Mouse (Mus musculus) liver, embryonic 15.5 days (tissue): ENCODE measurements around the gene Tmem189. TPM values are rescaled to one million over a fixed set of nuclear protein-coding genes. Genes with fewer than 3 reads are reported as not detected.

Experiments
- ATAC-seq: fragments of 200-750 bp; cut with Nextera tagmentation; 2 replicates; pipeline ENCODE4 v1.8.0; 2017; ENCODE audit warnings: moderate number of reproducible peaks, mild to moderate bottlenecking, moderate library complexity; ENCODE audit not compliant: insufficient read depth
- H3K27ac ChIP-seq: fragments of 300-500 bp; sonication (generic); replicated peaks from 2 replicates; pipeline ENCODE4 v1.5.1; 2015; ENCODE audit warnings: mild to moderate bottlenecking, inconsistent platforms
- H3K27me3 ChIP-seq: fragments of 300-500 bp; sonication (generic); 2 replicates; pipeline ENCODE4 v1.6.1; 2015; ENCODE audit warnings: mild to moderate bottlenecking, inconsistent platforms
- H3K36me3 ChIP-seq: fragments of 300-500 bp; sonication (generic); replicated peaks from 2 replicates; pipeline ENCODE4 v1.6.1; 2015; ENCODE audit warnings: moderate library complexity, mild to moderate bottlenecking, inconsistent platforms
- H3K4me1 ChIP-seq: fragments of 300-500 bp; sonication (generic); replicated peaks from 2 replicates; pipeline ENCODE4 v1.6.1; 2015; ENCODE audit warnings: inconsistent platforms
- H3K4me2 ChIP-seq: fragments of 300-500 bp; sonication (generic); 2 replicates; pipeline ENCODE4 v1.6.1; 2015; ENCODE audit warnings: moderate library complexity, mild to moderate bottlenecking, inconsistent platforms
- H3K4me3 ChIP-seq: fragments of 300-500 bp; sonication (generic); replicated peaks from 2 replicates; pipeline ENCODE4 v1.5.1; 2015; ENCODE audit warnings: mild to moderate bottlenecking, inconsistent platforms
- H3K9ac ChIP-seq: fragments of 300-500 bp; sonication (generic); 2 replicates; pipeline ENCODE4 v1.6.1; 2015; ENCODE audit warnings: moderate library complexity, mild to moderate bottlenecking, inconsistent platforms
- H3K9me3 ChIP-seq: fragments of 300-500 bp; sonication (generic); replicated peaks from 2 replicates; pipeline ENCODE4 v1.6.1; 2016; ENCODE audit warnings: inconsistent platforms
- WGBS: fragments of 180-500 bp; shearing (Covaris S2); methylation state at CpG from one replicate; pipeline ENCODE4 v1.1.7; 2015; ENCODE audit warnings: mixed read lengths; ENCODE audit not compliant: insufficient replicate concordance; 5-methylcytosine and 5-hydroxymethylcytosine counted together
- polyA plus RNA-seq: library from polyadenylated mRNA; unstranded; fragments of >200 nt; fragmentation: Nextera tagmentation; extraction: Ambion mirVana; gene quantifications from 2 replicates; pipeline ENCODE4 v1.2.1, GENCODE M21; 2015

Tmem189 gene
- polyA plus RNA-seq, 1 experiment from 2014 or later, result 17.4 TPM

DNA sequence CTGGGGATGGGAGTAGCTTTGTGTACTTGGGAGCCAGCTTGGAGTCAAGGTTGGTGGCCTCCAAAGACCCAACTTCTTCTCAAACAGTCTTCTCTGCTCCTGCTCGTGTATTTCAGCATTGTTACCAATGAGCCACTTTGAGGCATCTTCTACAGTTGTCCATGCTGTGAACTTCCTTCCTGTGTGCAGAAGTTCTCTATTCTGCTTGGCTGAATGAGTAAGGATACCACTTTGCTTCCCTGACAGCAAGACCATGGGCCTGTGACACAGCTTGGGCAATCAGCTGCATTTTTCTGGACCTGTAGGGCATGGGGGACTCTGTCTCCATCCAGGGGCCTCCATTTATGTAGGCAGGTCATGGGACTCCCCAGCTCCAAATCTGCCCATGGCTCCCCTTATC lies 27.6 kb upstream of the Tmem189 start:
- Histone ChIP-seq H3K9me3 (no peaks in the 10 kb centered on the region), H3K4me1 (peaks cover 18% of the 10 kb centered on the region; the same call in 1 of the 2 replicates), H3K27me3 (no peaks in the 10 kb centered on the region), H3K4me3 (no peak overlapping the region), H3K9ac (no peak overlapping the region), H3K4me2 (no peak overlapping the region), H3K27ac (0 out of 2 replicates have a peak overlapping the region, but pooled peaks have one; percentile 29), H3K36me3 (no peaks in the 10 kb centered on the region)
- 3% methylated on average over 1 of the region's 1 CpGs for WGBS
- ATAC-seq, result no peak

DNA sequence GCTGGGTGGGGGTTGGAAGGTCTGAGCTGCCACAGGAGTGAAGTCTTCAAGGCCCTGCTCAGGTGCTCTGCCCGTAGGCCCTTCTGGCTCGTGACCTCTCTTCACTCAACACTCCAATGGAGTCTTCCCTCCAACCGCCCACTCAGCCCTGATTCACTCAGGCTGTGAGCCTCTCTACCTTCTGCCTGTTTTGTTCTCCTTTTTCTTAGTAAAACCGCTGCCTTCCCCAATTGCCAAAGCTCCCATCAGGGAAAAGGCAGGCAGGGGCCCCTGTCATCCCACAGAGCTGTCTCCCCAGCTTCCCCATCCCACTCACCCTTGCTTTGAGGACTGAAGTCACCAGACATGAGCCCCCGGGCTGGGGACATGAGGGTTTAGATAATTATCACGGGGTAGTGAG lies 25.4 kb upstream of the Tmem189 start:
- Histone ChIP-seq H3K4me3 (no peak overlapping the region), H3K27ac (no peak overlapping the region), H3K4me1 (peaks cover 27% of the 10 kb centered on the region), H3K27me3 (no peaks in the 10 kb centered on the region), H3K4me2 (no peak overlapping the region), H3K9ac (no peak overlapping the region), H3K36me3 (no peaks in the 10 kb centered on the region), H3K9me3 (no peaks in the 10 kb centered on the region)
- no peak for ATAC-seq
- WGBS, result 34% methylated on average over 6 of the region's 6 CpGs

DNA sequence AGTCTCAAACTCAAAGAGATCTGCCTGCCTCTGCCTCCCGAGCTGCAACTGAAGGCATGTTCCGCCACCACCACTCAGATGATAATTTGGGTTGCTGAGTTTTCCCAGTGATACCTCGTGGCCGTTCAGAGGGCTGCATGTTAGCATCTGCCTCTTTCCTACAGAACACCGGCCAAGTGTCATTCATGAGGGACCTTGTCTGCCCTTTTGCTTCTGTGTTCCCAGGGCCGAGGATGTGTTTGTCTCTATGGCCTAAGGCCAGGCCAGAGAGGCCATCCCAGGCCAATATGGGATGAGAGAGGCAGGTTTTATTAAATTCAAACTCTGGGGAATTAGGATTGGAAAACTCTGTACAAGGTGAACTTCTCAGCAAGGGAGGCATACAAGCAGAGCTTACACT lies 24.7 kb upstream of the Tmem189 start:
- Histone ChIP-seq H3K4me3 (no peak overlapping the region), H3K9me3 (no peaks in the 10 kb centered on the region), H3K9ac (no peak overlapping the region), H3K4me1 (peaks cover 28% of the 10 kb centered on the region), H3K36me3 (no peaks in the 10 kb centered on the region), H3K27me3 (no peaks in the 10 kb centered on the region), H3K4me2 (no peak overlapping the region), H3K27ac (no peak overlapping the region)
- ATAC-seq, result no peak
- 64% methylated on average over 6 of the region's 6 CpGs for WGBS

DNA sequence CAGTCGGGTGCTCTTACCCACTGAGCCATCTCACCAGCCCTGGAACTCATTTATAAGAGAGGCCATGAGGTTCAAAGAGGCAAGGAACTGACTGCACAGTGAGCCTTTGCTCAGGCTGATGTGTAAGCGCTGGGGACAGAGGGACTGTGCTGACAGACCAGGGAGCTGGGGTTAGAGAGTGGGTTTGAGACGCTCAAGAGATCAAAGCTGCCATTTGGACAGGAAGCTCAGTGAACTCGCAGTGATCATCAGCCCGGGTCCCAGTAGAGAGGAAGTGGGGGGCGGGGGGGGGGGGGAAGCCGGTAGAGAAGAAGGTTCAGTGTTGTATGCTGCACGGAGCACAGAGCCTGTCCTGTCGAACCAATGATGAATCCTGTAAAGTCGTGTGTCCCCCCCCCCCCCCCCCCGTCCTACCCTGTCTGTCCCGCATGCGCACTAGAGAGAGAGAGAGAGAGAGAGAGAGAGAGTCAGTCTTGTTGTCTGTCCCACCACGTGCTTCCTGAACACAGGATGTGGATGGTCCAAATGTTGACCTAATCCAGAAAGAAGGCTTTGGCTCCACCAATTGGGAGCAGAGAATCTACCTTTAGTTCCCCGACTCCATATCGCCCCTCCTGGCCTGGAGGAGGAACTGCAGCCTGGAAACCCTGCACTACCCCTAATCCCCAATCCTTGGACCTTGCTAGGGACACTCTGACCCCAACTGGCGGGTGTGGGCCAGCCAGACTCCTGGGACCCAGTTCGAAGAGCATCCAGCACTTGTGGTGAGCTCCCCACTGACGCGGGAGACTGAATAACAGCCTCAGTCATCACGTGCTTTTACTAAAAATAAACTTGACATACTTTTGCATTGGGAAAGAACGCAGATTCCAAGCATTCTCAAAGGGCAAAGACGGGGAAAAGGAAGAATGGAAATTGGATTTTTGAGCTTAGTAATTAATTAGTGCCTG lies 23.5 kb upstream of the Tmem189 start:
- 44% methylated on average over 20 of the region's 23 CpGs for WGBS
- H3K4me1 ChIP-seq, result peaks cover 28% of the 10 kb centered on the region
- no peak overlapping the region for H3K4me2 ChIP-seq
- no peak overlapping the region for H3K4me3 ChIP-seq
- H3K27ac ChIP-seq, result 0 out of 2 replicates have a peak overlapping the region, but pooled peaks have one; percentile 29
- ATAC-seq, result no peak
- no peaks in the 10 kb centered on the region for H3K9me3 ChIP-seq
- no peaks in the 10 kb centered on the region for H3K27me3 ChIP-seq
- no peaks in the 10 kb centered on the region for H3K36me3 ChIP-seq
- H3K9ac ChIP-seq, result no peak overlapping the region

DNA sequence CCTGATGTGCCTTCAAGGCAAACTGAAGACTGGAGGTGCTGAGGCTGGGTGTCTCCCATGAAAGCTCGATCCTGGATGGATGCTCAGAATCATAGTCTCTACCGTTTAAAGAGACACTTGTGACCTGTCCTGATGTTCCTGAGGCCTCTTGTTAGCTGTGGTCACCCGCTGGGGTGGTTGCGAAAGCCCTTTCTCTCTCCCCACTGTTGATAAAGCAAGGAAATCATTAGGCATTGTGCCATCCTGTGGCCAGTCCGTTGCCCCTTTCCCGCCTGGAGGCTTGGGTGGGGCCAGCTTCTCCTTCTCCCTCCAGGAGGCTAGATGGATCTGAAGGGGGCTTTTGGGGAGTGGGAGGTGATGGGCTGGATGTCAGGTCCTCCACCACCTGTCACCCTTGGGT lies 21.0 kb upstream of the Tmem189 start:
- no peaks in the 10 kb centered on the region for H3K36me3 ChIP-seq
- 38% methylated on average over 6 of the region's 6 CpGs for WGBS
- peaks cover 22% of the 10 kb centered on the region for H3K4me1 ChIP-seq
- H3K9ac ChIP-seq, result no peak overlapping the region
- no peaks in the 10 kb centered on the region for H3K9me3 ChIP-seq
- H3K4me3 ChIP-seq, result no peak overlapping the region
- no peaks in the 10 kb centered on the region for H3K27me3 ChIP-seq
- no peak overlapping the region for H3K27ac ChIP-seq
- H3K4me2 ChIP-seq, result no peak overlapping the region
- ATAC-seq, result 0 out of 2 replicates have a peak, but pooled peaks have one; percentile 16

DNA sequence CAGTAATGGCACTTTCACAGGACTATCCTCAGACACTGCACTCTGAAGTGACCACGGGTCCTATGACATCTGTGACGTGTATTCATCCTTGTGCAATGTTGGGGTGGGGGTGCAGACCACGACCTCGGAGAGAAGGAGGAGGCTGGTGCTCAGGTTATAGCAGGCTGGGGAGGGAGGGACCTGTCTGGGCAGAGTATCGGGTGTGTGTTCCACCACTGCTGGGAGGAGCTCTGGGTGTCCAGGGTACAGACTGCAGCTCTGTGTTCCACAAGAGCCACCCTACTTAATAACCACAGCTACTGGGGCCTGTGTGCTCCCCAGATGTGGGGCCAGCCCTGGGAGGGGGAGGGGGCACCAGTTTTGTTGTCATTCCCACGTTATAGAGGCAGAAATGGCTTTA lies 20.3 kb upstream of the Tmem189 start:
- peak overlapping the region; percentile 31; the same call in 1 of the 2 replicates for H3K27ac ChIP-seq
- H3K27me3 ChIP-seq, result no peaks in the 10 kb centered on the region
- peaks cover 22% of the 10 kb centered on the region for H3K4me1 ChIP-seq
- no peaks in the 10 kb centered on the region for H3K36me3 ChIP-seq
- 31% methylated on average over 6 of the region's 6 CpGs for WGBS
- no peak overlapping the region for H3K4me2 ChIP-seq
- H3K9me3 ChIP-seq, result no peaks in the 10 kb centered on the region
- 0 out of 2 replicates have a peak, but pooled peaks have one; percentile 21 for ATAC-seq
- no peak overlapping the region for H3K9ac ChIP-seq
- no peak overlapping the region for H3K4me3 ChIP-seq

DNA sequence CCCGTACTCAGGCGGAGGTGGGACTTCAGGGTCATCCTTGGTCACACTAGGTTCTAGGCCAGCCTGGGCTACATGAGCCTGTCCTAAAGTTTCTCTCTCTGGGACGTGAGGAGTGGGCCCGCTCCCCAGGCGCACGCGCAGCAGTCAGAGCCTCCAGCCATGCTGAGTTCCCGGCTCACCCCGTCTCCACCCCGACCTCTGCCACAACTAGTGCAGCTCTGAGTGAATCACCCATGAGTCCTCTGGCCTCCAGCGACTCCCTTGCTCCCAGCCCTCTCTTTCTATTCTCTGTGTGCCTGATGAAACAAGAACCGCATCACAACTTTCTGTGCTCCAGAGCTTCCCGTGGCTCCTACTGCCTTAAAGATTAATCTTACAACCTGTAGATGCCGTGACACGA lies 18.8 kb upstream of the Tmem189 start:
- WGBS, result 61% methylated on average over 15 of the region's 15 CpGs
- H3K27me3 ChIP-seq, result no peaks in the 10 kb centered on the region
- no peak overlapping the region for H3K4me2 ChIP-seq
- H3K27ac ChIP-seq, result no peak overlapping the region
- peaks cover 14% of the 10 kb centered on the region for H3K4me1 ChIP-seq
- H3K4me3 ChIP-seq, result no peak overlapping the region
- no peak overlapping the region for H3K9ac ChIP-seq
- no peaks in the 10 kb centered on the region for H3K9me3 ChIP-seq
- H3K36me3 ChIP-seq, result no peaks in the 10 kb centered on the region
- no peak for ATAC-seq

DNA sequence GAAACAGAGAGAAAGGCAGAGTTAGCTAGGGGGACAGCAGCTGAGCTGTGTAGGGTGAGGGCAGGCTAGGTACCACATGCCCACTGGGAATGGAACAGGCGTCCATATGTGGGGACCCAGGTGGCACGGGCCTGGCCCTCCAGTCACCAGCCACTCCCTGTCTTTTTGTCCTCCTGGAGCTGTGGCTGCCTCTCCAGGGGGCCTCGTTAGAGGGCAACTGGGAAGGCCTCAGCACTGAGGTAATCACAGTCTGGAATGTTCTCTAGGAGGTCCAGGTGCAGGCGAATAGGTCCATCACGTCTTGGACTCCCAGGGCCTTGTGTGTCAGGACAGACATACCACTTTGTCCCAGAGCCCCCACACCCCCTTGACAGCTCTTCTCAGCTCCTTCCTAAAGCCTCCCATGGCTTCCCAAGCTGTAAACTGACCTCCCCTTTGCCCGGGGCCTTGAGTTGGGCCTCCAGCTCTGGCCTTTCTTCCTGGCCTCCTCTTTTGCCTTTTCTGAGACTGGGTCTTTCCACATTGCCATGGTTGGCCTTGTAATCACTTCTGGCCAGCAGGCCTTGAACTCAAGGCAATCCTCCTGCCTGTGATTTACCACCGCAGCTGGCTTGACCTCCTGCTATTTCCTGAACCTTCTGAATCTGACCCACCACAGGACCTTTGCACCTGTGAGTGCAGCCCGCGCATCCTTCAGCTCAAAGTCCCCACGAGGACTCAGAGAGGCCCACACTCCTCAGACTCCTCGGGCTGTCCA lies 16.7 kb upstream of the Tmem189 start:
- ATAC-seq, result no peak

DNA sequence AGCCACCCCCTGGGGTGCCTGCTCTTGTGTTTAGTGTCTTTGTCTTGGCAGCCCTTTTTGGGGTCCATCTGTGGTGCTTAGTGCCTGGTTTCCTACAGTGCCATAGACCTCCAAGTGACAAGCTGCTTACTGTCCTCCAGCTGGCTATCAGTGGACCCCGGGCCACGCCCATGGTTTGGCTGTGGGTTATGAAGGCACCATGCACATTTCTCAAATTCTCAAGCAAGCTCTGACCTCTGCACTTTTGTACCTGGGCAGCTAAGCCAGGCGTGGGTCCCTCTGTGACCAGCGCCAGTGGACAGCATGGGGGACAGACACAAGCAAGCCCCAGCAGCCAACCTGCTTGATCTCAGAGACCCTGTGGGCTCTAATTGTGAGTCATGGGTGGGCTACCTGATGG lies 14.8 kb upstream of the Tmem189 start:
- Histone ChIP-seq H3K27ac (no peak overlapping the region), H3K9me3 (no peaks in the 10 kb centered on the region), H3K4me3 (no peak overlapping the region), H3K9ac (no peak overlapping the region), H3K36me3 (no peaks in the 10 kb centered on the region), H3K4me1 (peaks cover 13% of the 10 kb centered on the region; the same call in 1 of the 2 replicates), H3K27me3 (no peaks in the 10 kb centered on the region), H3K4me2 (no peak overlapping the region)
- no peak for ATAC-seq
- 49% methylated on average over 4 of the region's 4 CpGs for WGBS

More for the DNA sequence above, 16.7 kb upstream of the Tmem189 start:
- Histone ChIP-seq H3K9ac (no peak overlapping the region), H3K9me3 (no peaks in the 10 kb centered on the region), H3K36me3 (no peaks in the 10 kb centered on the region), H3K4me1 (peaks cover 21% of the 10 kb centered on the region), H3K4me2 (no peak overlapping the region), H3K4me3 (no peak overlapping the region), H3K27ac (no peak overlapping the region), H3K27me3 (no peaks in the 10 kb centered on the region)
- 55% methylated on average over 11 of the region's 11 CpGs for WGBS

DNA sequence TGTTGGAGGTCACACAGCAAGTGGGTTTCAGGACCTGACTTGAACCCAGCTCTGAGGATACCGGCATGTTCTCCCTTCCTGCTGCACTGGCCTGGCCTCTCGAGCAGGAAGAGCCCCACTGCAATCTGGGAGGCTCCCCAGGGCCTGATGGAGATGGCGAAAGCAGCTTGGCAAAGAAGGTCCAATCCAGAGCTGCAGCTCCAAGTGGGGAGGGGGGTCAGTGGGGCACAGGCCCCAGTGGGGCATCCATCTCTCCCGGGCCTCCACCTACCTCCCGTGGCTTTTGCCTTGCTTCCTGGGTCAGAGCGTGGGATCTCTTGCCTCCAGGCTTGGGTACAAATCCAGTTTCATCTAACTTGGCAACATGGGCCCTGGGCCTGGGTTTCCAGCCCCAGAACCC lies 12.5 kb upstream of the Tmem189 start:
- peak overlapping the region; percentile 61 for H3K27ac ChIP-seq
- no peaks in the 10 kb centered on the region for H3K36me3 ChIP-seq
- H3K9ac ChIP-seq, result no peak overlapping the region
- no peaks in the 10 kb centered on the region for H3K27me3 ChIP-seq
- 60% methylated on average over 6 of the region's 6 CpGs for WGBS
- no peak overlapping the region for H3K4me3 ChIP-seq
- peaks cover 30% of the 10 kb centered on the region for H3K4me1 ChIP-seq
- ATAC-seq, result no peak
- H3K9me3 ChIP-seq, result no peaks in the 10 kb centered on the region
- peak overlapping the region; percentile 27; the same call in 1 of the 2 replicates for H3K4me2 ChIP-seq

DNA sequence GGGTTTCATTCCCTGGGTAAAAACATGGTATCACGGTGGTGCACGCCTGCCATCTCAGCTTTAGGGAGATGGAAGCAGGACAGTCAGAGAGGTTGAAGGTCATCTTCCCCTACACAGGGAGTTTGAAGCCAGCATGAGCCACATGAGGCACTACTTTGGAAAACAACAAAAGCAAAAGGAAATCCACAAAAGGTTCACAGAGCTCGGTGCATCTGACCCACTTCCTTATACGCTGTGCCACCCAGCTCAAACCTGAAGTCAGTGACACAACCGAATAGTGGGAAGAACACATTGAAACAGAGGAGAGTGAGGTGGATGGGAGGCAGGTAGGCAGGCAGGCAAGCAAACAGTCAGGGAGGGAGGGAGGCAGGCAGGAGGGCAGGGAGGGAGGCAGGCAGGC lies 11.8 kb upstream of the Tmem189 start:
- ATAC-seq, result no peak
- Histone ChIP-seq H3K4me1 (peaks cover 30% of the 10 kb centered on the region), H3K9ac (no peak overlapping the region), H3K27me3 (no peaks in the 10 kb centered on the region), H3K4me2 (0 out of 2 replicates have a peak overlapping the region, but pooled peaks have one; percentile 27), H3K9me3 (no peaks in the 10 kb centered on the region), H3K36me3 (no peaks in the 10 kb centered on the region), H3K27ac (peak overlapping the region; percentile 61), H3K4me3 (no peak overlapping the region)
- WGBS, result 42% methylated on average over 5 of the region's 5 CpGs
